Comparison of ENCODE assay signal across 8 mouse cellular contexts in genomic region chr9:62366478-62367458, GRCm38 (mm10). TPM values are rescaled to one million over a fixed set of nuclear protein-coding genes. Genes with fewer than 3 reads are reported as not detected.
DNase-seq lines count a peak whose midpoint lies in the region; ATAC-seq and TF ChIP-seq lines count a peak whose summit lies in the region.

No protein-coding gene starts in this region.

- no peak for TF ChIP-seq RAD21 in MEL (IDR thresholded peaks at IDR 0.05; ENCODE audit: low read depth, low read length)

- TF ChIP-seq EP300 in MEL (IDR thresholded peaks at IDR 0.05; ENCODE audit: low read depth in 1 of 2, low read length in 2 of 2), result no peak

- H3K9ac ChIP-seq in intestine, embryonic 15.5 days, result no peak overlapping the region
- no peak overlapping the region for H3K9ac ChIP-seq in intestine, embryonic 16.5 days (ENCODE audit: low read depth, low read length)
- no peak overlapping the region; the same call in 1 of the 2 replicates for H3K9ac ChIP-seq in MEL (ENCODE audit: control insufficient read depth, low read depth, low read length, poor library complexity, severe bottlenecking)
- 0 out of 2 replicates have a peak overlapping the region, but pooled peaks have one; percentile 15 for H3K9ac ChIP-seq in forebrain, embryonic 16.5 days (replicated peaks; ENCODE audit: low read depth, low read length)

- H3K79me2 ChIP-seq in MEL (ENCODE audit: control insufficient read depth, insufficient read depth, low read length, poor library complexity) (peaks cover 60% of the 10 kb centered on the region), macrophage (ENCODE audit: inconsistent target) (peaks cover 97% of the 10 kb centered on the region)

- H3K4me1 ChIP-seq in intestine, embryonic 15.5 days (replicated peaks), result peaks cover 82% of the 10 kb centered on the region
- H3K4me1 ChIP-seq in intestine, embryonic 16.5 days (ENCODE audit: control insufficient read depth, insufficient read depth, low read length), result peaks cover 85% of the 10 kb centered on the region
- H3K4me1 ChIP-seq in MEL (ENCODE audit: control insufficient read depth in 1 of 2, insufficient read depth in 2 of 2, low read length in 2 of 2), result peaks cover 22 to 45% of the 10 kb centered on the region in 2 experiments
- H3K4me1 ChIP-seq in forebrain, embryonic 16.5 days (replicated peaks; ENCODE audit: control insufficient read depth, insufficient read depth, low read length), result peaks cover 72% of the 10 kb centered on the region

- no peaks in the 10 kb centered on the region for H3K9me3 ChIP-seq in intestine, embryonic 15.5 days
- H3K9me3 ChIP-seq in intestine, embryonic 16.5 days (ENCODE audit: control insufficient read depth, low read length), result no peaks in the 10 kb centered on the region
- H3K9me3 ChIP-seq in MEL (replicated peaks; ENCODE audit: insufficient read depth, low read length), result no peaks in the 10 kb centered on the region
- no peaks in the 10 kb centered on the region for H3K9me3 ChIP-seq in forebrain, embryonic 16.5 days (ENCODE audit: control insufficient read depth, low read length)

- no peak for ATAC-seq in intestine, embryonic 15.5 days
- no peak for ATAC-seq in intestine, embryonic 16.5 days
- peak; percentile 49 for ATAC-seq in forebrain, embryonic 16.5 days

- TF ChIP-seq CTCF in MEL (IDR thresholded peaks at IDR 0.05 in 2 of 3, conservative IDR thresholded peaks at IDR 0.05 in 1 of 3; ENCODE audit: control insufficient read depth in 1 of 3, insufficient read depth in 1 of 3, low read depth in 2 of 3, low read length in 3 of 3, poor library complexity in 1 of 3, severe bottlenecking in 1 of 3), result no peak

- no peak for DNase-seq in MEL (ENCODE audit: low read depth, low spot score)
- DNase-seq in left cerebral cortex, postnatal 25 days (ENCODE audit: low spot score in 2 of 2), result no peak
- no peak for DNase-seq in layer of hippocampus, postnatal 14 days (ENCODE audit: low spot score in 2 of 2)
- DNase-seq in embryo, embryonic 11 days, result no peak

- no peaks in the 10 kb centered on the region for H3K36me3 ChIP-seq in intestine, embryonic 15.5 days
- H3K36me3 ChIP-seq in intestine, embryonic 16.5 days (ENCODE audit: control insufficient read depth, insufficient read depth, low read length), result no peaks in the 10 kb centered on the region
- H3K36me3 ChIP-seq in MEL (ENCODE audit: control insufficient read depth in 1 of 2, insufficient read depth in 2 of 2, low read length in 2 of 2) (peaks cover 0 to 41% of the 10 kb centered on the region in 2 experiments; a peak in 2 of 4 replicates), macrophage (ENCODE audit: inconsistent target) (no peaks in the 10 kb centered on the region)
- H3K36me3 ChIP-seq in forebrain, embryonic 16.5 days (ENCODE audit: control insufficient read depth, insufficient read depth), result no peaks in the 10 kb centered on the region

- H3K27me3 ChIP-seq in intestine, embryonic 15.5 days (replicated peaks), result no peaks in the 10 kb centered on the region
- no peaks in the 10 kb centered on the region for H3K27me3 ChIP-seq in intestine, embryonic 16.5 days (replicated peaks; ENCODE audit: control insufficient read depth, insufficient read depth, low read length)
- no peaks in the 10 kb centered on the region for H3K27me3 ChIP-seq in MEL (ENCODE audit: control insufficient read depth in 1 of 2, insufficient read depth in 2 of 2, low read length in 2 of 2)
- no peaks in the 10 kb centered on the region for H3K27me3 ChIP-seq in forebrain, embryonic 16.5 days (replicated peaks; ENCODE audit: control insufficient read depth, insufficient read depth, low read length)

- 0 out of 2 replicates have a peak overlapping the region, but pooled peaks have one; percentile 19 for H3K27ac ChIP-seq in intestine, embryonic 15.5 days
- H3K27ac ChIP-seq in intestine, embryonic 16.5 days (ENCODE audit: low read length), result no peak overlapping the region
- H3K27ac ChIP-seq in MEL (ENCODE audit: control insufficient read depth, low read depth, low read length), result peak overlapping the region; percentile 51
- H3K27ac ChIP-seq in forebrain, embryonic 16.5 days (ENCODE audit: low read length), result peak overlapping the region; percentile 43; the same call in 1 of the 2 replicates
- H3K27ac ChIP-seq in macrophage, result peak overlapping the region; percentile 45; the same call in 1 of the 2 replicates

- 63% methylated on average over 23 of the region's 23 CpGs for WGBS in intestine, embryonic 15.5 days
- WGBS in intestine, embryonic 16.5 days, result 59% methylated on average over 23 of the region's 23 CpGs
- WGBS in forebrain, embryonic 16.5 days, result 40% methylated on average over 23 of the region's 23 CpGs
- WGBS in macrophage (ENCODE audit: missing documents), result 77% methylated on average over 23 of the region's 23 CpGs

- no peak overlapping the region for H3K4me3 ChIP-seq in intestine, embryonic 15.5 days (replicated peaks)
- H3K4me3 ChIP-seq in intestine, embryonic 16.5 days (ENCODE audit: low read length), result no peak overlapping the region
- no peak overlapping the region for H3K4me3 ChIP-seq in MEL (ENCODE audit: control insufficient read depth in 1 of 2, insufficient read depth in 1 of 2, low read depth in 2 of 2, low read length in 2 of 2)
- H3K4me3 ChIP-seq in forebrain, embryonic 16.5 days (replicated peaks; ENCODE audit: low read length), result no peak overlapping the region
- no peak overlapping the region for H3K4me3 ChIP-seq in macrophage (ENCODE audit: inconsistent target)

- no peak overlapping the region; the same call in 1 of the 2 replicates for H3K4me2 ChIP-seq in intestine, embryonic 15.5 days (replicated peaks)
- no peak overlapping the region for H3K4me2 ChIP-seq in intestine, embryonic 16.5 days (ENCODE audit: low read depth, low read length)
- peak overlapping the region; percentile 6; the same call in 1 of the 2 replicates for H3K4me2 ChIP-seq in forebrain, embryonic 16.5 days (ENCODE audit: low read length)

- intact Hi-C loops in left cerebral cortex, postnatal 25 days (cut with DNase I), result no loop called here

- TF ChIP-seq POLR2A in MEL (IDR thresholded peaks at IDR 0.05; ENCODE audit: control insufficient read depth in 1 of 2, insufficient read depth in 1 of 2, low read depth in 1 of 2, low read length in 2 of 2, poor library complexity in 1 of 2), result no peak

TF ChIP-seq in MEL, 35 proteins besides CTCF, POLR2A, EP300 and RAD21:
- TF ChIP-seq NRF1 (IDR thresholded peaks at IDR 0.05; ENCODE audit: insufficient read depth, low read depth, low read length, poor library complexity, severe bottlenecking), result no peak
- no peak for TF ChIP-seq E2F4 (IDR thresholded peaks at IDR 0.05; ENCODE audit: borderline replicate concordance, low read depth, low read length)
- TF ChIP-seq MYB (IDR thresholded peaks at IDR 0.05; ENCODE audit: low read depth, low read length), result no peak
- TF ChIP-seq RCOR1 (IDR thresholded peaks at IDR 0.05; ENCODE audit: low read depth, low read length), result no peak
- no peak for TF ChIP-seq ZKSCAN1 (IDR thresholded peaks at IDR 0.05; ENCODE audit: low read depth, low read length)
- no peak for TF ChIP-seq SMC3 (IDR thresholded peaks at IDR 0.05; ENCODE audit: low read depth, low read length)
- TF ChIP-seq USF2 (IDR thresholded peaks at IDR 0.05; ENCODE audit: borderline replicate concordance in 1 of 2, insufficient read depth in 1 of 2, low read depth in 1 of 2, low read length in 2 of 2), result no peak
- TF ChIP-seq CHD1 (IDR thresholded peaks at IDR 0.05; ENCODE audit: low read depth, low read length), result no peak
- TF ChIP-seq GABPA (IDR thresholded peaks at IDR 0.05; ENCODE audit: low read depth, low read length), result no peak
- TF ChIP-seq TBP (IDR thresholded peaks at IDR 0.05; ENCODE audit: low read depth, low read length), result no peak

RNA-seq across cellular contexts. Expression of gene Anp32a, which starts 25.7 kb away (rescaled TPM):
- 149 and 165 TPM in 2 replicates for polyA plus RNA-seq in intestine, embryonic 15.5 days (2015; fragmentation: Nextera tagmentation; extraction: Ambion mirVana)
- polyA plus RNA-seq in intestine, embryonic 16.5 days (2015; fragmentation: Nextera tagmentation; extraction: Ambion mirVana), result 146 and 206 TPM in 2 replicates
- 182 and 205 TPM in 2 replicates for total RNA-seq in MEL (2012; rRNA removed)
- polyA plus RNA-seq in MEL (2012; ENCODE audit: insufficient read depth in 1 of 2, insufficient read length in 2 of 2, low read depth in 1 of 2, low replicate concordance in 2 of 2, missing spikeins in 1 of 2) (100 to 1,000 TPM; 362 to 516 TPM), macrophage (2018) (295 to 1,273 TPM (median 320 TPM) in 3 replicates)
- 166 and 186 TPM in 2 replicates for polyA plus RNA-seq in forebrain, embryonic 16.5 days (2015; fragmentation: Nextera tagmentation; extraction: Ambion mirVana)
- total RNA-seq in macrophage (2018; cell fraction: chromatin; rRNA removed), result 100 to 1,000 TPM in 7 of 26 experiments, 10 to 100 TPM in 19; 35.5 to 197 (median 81.7) TPM
- 100 to 1,000 TPM; 236 to 442 (median 300) TPM for total RNA-seq in macrophage (2018; cell fraction: cytosol; rRNA removed)
- 100 to 1,000 TPM in 22 of 26 experiments, 10 to 100 TPM in 4; 85.4 to 297 (median 142) TPM for total RNA-seq in macrophage (2018; cell fraction: nucleus; rRNA removed)
- total RNA-seq in left cerebral cortex, postnatal 25 days (2021), result 100 to 1,000 TPM; 270 to 271 TPM
- 100 to 1,000 TPM; 241 to 247 TPM for total RNA-seq in layer of hippocampus, postnatal 14 days (2021)
